Mouse (Mus musculus) spleen, embryonic (tissue): ENCODE data around the gene Platr17.
"Not testable (repeated sequence)": the region's sequence is repeated elsewhere in the genome, so short reads cannot be mapped to it uniquely, and the experiment has no call there.

Experiments used
- CTCF ChIA-PET: fragments of 350-600 bp; sonication (Branson Sonifier 250); formaldehyde crosslinking; loops from one replicate; lab custom pipeline; 2022; lab: Charles Lee

The Platr17 gene

DNA sequence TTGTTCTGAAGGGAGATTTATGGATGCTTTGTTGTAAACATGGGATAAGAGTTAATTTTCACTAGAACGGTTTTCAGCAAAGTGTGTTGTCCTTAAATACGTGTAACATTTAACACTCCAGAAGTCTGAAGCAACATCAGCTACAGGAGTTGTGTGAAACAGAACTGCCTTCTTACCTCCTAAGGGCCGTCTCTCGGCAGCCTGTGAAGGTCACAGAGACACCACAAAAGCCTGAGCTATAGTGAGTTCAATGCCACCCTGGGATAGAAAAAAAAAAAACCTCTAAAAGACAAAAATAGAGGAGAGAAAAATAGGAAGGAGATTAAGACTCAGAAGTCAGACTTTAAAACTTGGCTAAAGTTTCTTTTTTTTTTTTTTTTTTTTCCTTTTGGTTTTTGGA, 2.9 kb upstream of the Platr17 start:
- CTCF ChIA-PET: interaction anchor here (0.5 to 0.6 kb wide), 2 partner anchors 67 to 249 kb away, joined by 3 read pairs; no protein-coding TSS in a partner anchor

DNA sequence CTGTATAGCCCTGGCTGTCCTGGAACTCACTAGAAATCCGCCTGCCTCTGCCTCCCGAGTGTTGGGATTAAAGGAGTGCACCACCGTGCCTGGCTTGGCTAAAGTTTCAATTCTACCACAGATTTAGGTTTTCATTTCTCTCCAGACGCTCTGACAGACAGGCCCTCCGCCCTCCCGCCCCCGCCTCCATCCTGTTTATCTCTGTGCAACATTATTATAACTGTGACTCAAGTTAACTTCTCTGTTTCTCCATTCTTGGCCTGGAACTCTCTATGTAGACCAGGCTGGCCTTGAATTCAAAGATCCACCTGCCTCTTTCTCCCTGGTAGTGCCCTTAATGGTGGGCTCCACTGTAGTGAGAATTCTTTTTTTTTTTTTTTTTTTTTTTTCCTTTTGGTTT, 2.4 kb upstream of the Platr17 start:
- CTCF ChIA-PET: interaction anchor here (0.5 kb wide), 1 partner anchor 68 kb away, joined by 3 read pairs; no protein-coding TSS in a partner anchor

GRCm38 (mm10) chr17:33903911-33904651, 854 bp upstream of the Platr17 start:
- CTCF ChIA-PET: not testable (repeated sequence)

GRCm38 (mm10) chr17:33908331-33909076, 3.6 kb downstream of the Platr17 start:
- CTCF ChIA-PET: interaction anchor here (1.6 kb wide), 1 partner anchor 11 kb away, joined by 3 read pairs; no protein-coding TSS in a partner anchor

GRCm38 (mm10) chr17:33909077-33909868, 4.3 kb downstream of the Platr17 start, which contains the start of gene Daxx:
Gene Daxx, plus strand, starts transcription at chr17:33909414.
- CTCF ChIA-PET: interaction anchor here (1.0 kb wide), 1 partner anchor 12 kb away, joined by 3 read pairs; no protein-coding TSS in a partner anchor

DNA sequence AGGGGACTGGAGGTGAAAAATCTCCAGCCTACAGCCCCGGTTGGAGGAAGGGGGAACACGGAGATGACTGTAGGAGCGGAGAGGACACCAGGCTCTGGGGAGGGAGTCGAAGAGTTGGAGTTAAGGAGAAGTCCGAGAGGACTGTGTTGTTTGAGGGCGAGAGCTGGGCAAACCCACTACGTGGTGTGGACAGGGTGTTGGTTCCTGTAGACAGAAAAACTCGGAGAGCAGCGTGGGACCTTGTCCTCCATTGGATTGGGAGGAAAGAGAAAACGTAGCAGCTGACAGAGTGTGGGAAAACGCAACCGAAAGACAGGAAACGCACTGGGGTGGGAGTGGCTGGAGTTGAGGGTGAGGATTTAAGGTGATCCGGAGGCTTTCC, 4.9 kb downstream of the Platr17 start:
- CTCF ChIA-PET: interaction anchor here (0.9 to 1.0 kb wide), 2 partner anchors 12 kb away, joined by 3 to 6 read pairs; no protein-coding TSS in a partner anchor

DNA sequence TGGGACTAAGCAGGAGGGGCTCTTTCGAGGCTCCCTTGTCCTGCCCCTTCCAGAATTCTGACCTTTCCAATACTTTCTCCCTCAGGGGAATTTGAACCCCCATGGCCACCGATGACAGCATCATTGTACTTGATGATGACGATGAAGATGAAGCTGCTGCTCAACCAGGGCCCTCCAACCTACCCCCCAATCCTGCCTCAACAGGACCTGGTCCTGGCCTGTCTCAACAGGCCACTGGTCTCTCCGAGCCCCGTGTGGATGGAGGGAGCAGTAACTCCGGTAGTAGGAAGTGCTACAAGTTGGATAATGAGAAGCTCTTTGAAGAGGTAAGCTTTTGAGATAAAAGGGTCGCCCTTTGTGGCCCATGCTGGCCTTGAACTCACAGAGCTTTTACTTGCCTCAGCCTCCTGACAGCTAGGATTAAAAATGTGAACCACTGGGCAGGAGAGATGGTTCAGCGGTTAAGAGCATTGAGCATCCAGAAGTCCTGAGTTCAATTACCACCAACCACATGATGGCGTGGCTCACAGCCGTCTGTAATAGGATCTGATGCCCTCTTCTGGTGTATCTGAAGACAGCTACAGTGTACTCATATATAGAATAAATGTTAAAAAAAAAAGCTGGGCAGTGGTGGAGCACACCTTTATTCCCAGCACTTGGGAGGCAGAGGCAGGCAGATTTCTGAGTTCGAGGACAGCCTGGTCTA, 5.6 kb downstream of the Platr17 start:
- CTCF ChIA-PET: interaction anchor here (0.5 to 1.1 kb wide), 6 partner anchors 11 to 470 kb away, joined by 3 to 6 read pairs (median 5); no protein-coding TSS in a partner anchor

DNA sequence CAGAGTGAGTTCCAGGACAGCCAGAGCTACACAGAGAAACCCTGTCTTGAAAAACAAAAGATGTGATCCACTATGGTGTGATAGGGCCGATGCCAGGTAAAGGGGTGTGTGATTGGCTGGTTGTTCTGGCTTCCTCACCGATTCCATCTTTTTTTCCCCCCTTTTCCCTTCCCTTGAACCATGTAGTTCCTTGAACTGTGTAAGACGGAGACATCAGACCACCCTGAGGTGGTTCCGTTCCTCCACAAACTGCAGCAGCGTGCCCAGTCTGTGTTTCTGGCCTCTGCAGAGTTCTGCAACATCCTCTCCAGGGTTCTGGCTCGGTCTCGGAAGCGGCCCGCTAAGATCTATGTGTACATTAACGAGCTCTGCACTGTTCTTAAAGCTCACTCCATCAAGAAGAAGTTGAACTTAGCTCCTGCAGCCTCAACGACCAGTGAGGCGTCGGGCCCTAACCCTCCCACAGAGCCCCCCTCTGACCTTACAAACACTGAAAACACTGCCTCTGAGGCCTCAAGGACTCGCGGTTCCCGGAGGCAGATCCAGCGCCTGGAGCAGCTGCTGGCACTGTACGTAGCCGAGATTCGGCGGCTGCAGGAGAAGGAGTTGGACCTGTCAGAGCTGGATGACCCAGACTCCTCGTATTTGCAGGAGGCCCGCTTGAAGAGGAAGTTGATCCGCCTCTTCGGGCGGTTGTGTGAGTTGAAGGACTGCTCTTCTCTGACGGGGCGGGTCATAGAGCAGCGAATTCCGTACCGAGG, 6.3 kb downstream of the Platr17 start:
- CTCF ChIA-PET: interaction anchor here (0.5 to 1.1 kb wide), 4 partner anchors 16 to 1926 kb away, joined by 3 to 14 read pairs (median 5); no protein-coding TSS in a partner anchor

GRCm38 (mm10) chr17:33911813-33912414, 7.0 kb downstream of the Platr17 start:
- CTCF ChIA-PET: interaction anchor here (0.6 to 1.1 kb wide), 2 partner anchors 17 to 1925 kb away, joined by 5 to 14 read pairs; no protein-coding TSS in a partner anchor

- CTCF ChIA-PET: no interaction called here
Observed at GRCm38 (mm10) chr17:33913264-33913663, 8.3 kb downstream of the Platr17 start.

DNA sequence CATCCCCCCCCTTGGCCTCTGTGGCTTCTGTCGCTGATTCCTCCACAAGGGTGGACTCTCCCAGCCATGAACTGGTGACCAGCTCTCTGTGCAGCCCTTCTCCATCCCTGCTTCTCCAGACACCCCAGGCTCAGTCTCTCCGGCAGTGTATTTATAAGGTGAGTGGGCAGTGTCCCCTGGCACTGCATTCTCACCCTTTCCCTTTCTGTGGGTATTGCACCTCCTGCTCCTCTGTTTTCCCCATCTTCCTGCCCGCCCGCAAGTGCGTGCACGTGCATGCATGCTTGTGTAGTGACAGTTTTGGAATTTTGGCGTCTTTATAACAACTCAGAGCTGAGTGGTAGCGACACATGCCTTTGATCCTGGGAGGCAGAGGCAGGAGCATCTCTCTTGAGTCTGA, 9.0 kb downstream of the Platr17 start:
- CTCF ChIA-PET: no interaction called here

DNA sequence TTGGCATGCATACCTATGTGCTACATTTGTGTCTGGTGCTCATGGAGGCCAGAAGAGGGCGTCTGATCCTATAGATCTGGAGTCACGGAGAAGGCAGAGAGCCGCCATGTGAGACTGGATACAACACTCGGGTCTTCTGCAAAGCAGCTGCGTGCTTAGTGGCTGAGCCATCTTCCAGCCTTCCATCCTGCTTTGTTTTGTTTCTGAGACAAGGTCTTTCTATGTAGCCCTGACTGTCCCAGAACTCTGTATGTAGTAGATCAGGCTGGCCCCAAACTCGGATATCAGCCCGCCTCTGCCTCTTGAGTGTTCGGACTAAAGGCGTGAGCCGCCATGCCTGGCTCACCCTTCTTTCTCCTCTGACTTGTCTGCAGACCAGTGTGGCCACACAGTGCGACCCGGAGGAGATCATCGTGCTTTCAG, 10.0 kb downstream of the Platr17 start:
- CTCF ChIA-PET: interaction anchor here (0.6 to 1.4 kb wide), 3 partner anchors 17 to 1291 kb away, joined by 3 to 6 read pairs (median 5); no protein-coding TSS in a partner anchor

DNA sequence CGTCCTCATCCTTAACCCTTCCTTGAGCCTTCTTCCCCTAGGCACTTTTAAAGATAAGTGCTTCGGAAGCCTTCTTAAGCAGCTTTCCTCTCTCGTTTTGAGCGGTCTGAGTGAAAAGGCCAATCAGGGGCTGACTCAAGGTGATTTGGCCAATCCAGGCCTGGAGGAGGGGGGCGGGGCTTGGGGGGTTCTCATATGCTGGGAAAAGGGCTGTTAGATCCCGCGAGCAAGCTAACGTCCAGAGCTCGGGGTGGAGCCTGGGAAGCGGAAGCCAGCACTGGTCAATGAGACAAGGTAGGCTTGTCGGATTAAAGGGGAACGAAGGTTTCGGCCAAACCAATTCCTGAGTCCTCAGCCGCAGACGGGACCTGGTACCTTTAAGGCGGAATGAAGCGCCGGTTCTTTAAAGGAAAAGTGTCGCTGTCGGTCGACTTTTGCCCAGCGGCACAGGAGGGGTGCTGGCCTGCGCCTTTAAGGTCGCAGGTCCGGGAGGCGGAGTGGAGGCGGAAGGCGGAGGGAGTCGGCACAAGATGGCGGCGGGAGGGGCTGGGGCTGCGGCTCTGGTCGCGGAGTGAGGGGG, 10.8 kb downstream of the Platr17 start, which contains the start of the genes Tapbp and Zbtb22:
Gene Tapbp, plus strand, starts transcription at position 229 of the 580 bp plus-strand sequence.
Gene Zbtb22, plus strand, starts transcription at position 234 of the 580 bp plus-strand sequence.
- CTCF ChIA-PET: interaction anchor here (0.6 to 1.4 kb wide), 2 partner anchors 18 to 1290 kb away, joined by 3 to 6 read pairs; no protein-coding TSS in a partner anchor

- CTCF ChIA-PET: no interaction called here
Observed at GRCm38 (mm10) chr17:33916294-33916693, 11.4 kb downstream of the Platr17 start.

DNA sequence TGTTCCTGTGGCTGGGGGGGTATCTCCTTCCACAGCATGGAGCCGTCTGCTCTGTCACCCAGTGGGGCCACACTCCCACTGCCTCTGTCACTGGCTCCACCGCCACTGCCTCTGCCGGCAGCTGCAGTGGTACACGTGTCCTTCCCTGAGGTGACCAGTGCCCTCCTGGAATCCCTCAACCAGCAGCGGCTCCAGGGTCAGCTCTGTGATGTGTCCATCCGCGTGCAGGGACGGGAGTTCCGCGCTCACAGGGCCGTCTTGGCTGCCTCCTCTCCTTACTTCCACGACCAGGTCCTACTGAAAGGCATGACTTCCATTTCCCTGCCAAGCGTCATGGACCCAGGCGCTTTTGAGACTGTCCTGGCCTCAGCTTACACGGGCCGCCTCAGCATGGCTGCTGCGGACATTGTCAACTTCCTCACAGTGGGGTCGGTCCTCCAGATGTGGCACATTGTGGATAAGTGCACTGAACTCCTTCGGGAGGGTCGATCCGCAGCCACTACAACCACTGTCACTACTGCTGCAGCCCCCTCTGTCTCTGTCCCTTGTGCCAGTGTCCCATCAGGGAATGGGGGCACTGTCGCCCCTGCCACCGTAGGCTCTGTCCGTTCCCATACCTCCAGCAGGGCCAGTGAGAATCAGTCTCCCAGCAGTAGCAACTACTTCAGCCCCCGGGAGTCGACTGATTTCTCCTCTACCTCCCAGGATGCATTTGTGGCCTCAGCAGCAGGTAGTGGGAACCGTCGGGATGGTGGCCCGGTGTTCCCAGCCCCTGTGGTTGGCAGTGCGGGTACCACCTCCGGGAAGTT, 12.1 kb downstream of the Platr17 start:
- CTCF ChIA-PET: interaction anchor here (0.7 kb wide), 1 partner anchor 11 kb away, joined by 3 read pairs; no protein-coding TSS in a partner anchor

DNA sequence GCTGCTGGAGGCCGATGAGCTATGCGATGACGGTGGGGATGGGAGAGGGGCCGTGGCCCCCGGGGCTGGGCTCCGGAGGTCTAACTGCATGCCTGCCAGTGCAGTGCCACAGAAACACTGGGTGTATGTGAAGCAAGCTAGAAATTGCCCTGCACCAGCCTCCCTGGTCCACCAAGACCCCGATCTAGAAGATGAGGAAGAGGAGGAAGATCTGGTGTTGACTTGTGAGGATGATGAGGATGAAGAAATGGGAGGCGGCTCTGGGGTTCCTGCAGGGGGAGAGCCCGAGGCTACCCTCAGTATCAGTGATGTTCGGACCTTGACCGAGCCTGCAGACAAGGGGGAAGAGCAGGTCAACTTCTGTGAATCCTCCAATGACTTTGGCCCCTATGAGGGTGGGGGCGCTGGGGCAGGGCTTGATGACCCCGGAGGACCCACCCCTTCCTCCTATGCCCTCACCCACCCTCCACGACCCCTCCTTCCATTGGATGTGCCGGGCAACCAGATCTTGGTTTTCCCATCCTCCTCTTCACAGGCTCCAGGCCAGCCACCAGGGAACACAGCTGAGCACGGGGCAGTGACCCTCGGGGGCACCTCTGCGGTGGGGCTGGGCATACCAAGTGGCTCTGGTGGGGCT, 12.8 kb downstream of the Platr17 start:
- CTCF ChIA-PET: interaction anchor here (0.7 kb wide), 1 partner anchor 10 kb away, joined by 3 read pairs; no protein-coding TSS in a partner anchor
